Mouse (Mus musculus) CD4-positive naive resting alpha-beta T cell, adult 76 days (primary cell): Measurements from ENCODE around the gene Serpinb1c. TPM values are rescaled to one million over a fixed set of nuclear protein-coding genes. Genes with fewer than 3 reads are reported as not detected.

Source experiments
- total RNA-seq: library from RNA; stranded (reverse); gene quantifications from one replicate; pipeline ENCODE4 v1.2.4, GENCODE M21; 2023

Serpinb1c gene
- not detected for total RNA-seq

DNA sequence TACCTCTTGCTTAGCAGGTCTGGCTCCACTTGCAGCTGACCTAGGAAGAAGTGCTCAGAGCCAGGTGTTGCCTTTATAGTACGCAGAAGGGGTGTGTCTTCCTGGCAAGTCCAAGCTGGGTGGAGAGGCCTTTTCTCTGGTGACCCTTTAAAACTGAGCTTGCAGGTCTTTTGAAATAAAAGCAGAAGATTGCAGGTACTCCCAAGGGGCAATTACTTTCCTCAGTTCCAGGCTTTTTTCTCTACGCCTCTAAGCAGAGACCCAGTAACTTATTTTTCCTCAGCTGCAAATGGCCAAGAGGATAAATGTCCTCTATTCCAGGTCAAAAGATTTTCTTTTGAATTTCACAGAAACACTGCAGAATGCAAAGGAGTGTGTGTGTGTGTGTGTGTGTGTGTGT is at the start of gene Serpinb1c:
TSS of gene Serpinb1c (minus strand) at position 101 of the 400 bp plus-strand sequence.

DNA sequence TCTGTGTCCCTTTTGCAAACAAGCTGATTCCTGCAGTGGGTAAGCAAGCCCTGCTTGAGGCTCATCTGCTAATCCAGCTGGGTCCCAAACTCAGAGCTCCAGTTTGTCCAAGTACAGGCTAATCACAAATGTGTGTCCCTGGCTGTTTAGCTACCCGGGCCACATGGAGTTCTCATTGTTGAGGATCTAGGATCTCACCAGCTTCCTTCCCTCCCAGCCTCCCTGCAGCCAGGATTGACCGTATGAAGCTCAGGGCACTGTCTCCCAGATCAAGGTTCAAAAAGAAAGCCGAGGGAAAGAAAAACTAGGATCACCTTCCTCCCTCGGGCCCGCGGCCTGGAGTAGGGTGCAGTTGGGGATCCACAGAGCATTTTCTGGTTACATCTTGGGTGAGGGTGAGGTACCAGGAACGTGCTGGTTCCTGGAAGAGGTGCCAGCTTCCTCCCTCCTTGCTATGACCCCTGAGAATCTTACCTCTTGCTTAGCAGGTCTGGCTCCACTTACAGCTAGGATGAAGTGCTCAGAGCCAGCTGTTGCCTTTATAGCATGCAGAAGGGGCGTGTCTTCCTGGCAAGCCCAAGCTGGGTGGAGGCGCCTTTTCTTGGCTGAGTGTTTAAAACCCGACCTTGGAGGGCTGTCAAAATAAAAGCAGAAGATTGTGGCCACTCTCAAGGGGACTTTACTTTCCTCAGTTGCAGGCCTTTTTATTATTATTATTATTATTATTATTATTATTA is 47.2 kb downstream of the Serpinb1c start, which contains the start of gene Serpinb1a:
TSS of gene Serpinb1a (minus strand) at position 518 of the 737 bp plus-strand sequence.

Other genes starting within 250 kb of the Serpinb1c start
- gene Mylk4, start 114.3 kb downstream of the Serpinb1c start, total RNA-seq = not detected
- gene Wrnip1, start 96.2 kb downstream of the Serpinb1c start, total RNA-seq = 32.1 TPM
- not detected for gene D930007J09Rik, start 95.4 kb downstream of the Serpinb1c start, total RNA-seq
- gene Serpinb1a, start 47.0 kb downstream of the Serpinb1c start, total RNA-seq = 14.0 TPM
- 6.4 TPM for gene Serpinb6b, start 67.0 kb upstream of the Serpinb1c start, total RNA-seq
- gene Serpinb9, start 105.0 kb upstream of the Serpinb1c start, total RNA-seq = 4.7 TPM
- gene Serpinb9b, start 129.2 kb upstream of the Serpinb1c start, total RNA-seq = 0.26 TPM
- not detected for gene Serpinb1b, start 180.4 kb upstream of the Serpinb1c start, total RNA-seq